Mouse (Mus musculus) cerebellum, adult 2 months (tissue): ENCODE measurements at regions not wholly inside any gene's neighbourhood (a gene's known extent, or its start where the extent isn't known, plus 50 kb on each side); places are given as distances from the start of the nearest gene placed in this dataset.
A peak's percentile ranks its signal among the peaks of the same experiment; 100 is the strongest.

ENCODE experiments used
- DNase-seq, 2 experiments: peaks; one replicate each; pipeline ENCODE4 v3.0.0; 2021
- H3K27ac ChIP-seq: fragments of 200-500 bp; 2 replicates; pipeline ENCODE4 v1.5.1; 2012; ENCODE audit warnings: low read length, control low read depth, inconsistent platforms; ENCODE audit not compliant: insufficient read depth
- H3K27me3 ChIP-seq: fragments of 200-500 bp; 2 replicates; pipeline ENCODE4 v1.6.1; 2012; ENCODE audit warnings: inconsistent platforms, mild to moderate bottlenecking, low read length, moderate library complexity; ENCODE audit not compliant: control insufficient read depth, insufficient read depth
- H3K4me1 ChIP-seq: fragments of 200-500 bp; 2 replicates; pipeline ENCODE4 v1.6.1; 2011; ENCODE audit warnings: low read length; ENCODE audit not compliant: control insufficient read depth, insufficient read depth
- H3K4me3 ChIP-seq: fragments of 200-500 bp; replicated peaks from 2 replicates; pipeline ENCODE3; 2011; ENCODE audit warnings: mild to moderate bottlenecking, low read depth, low read length, control low read depth; ENCODE audit not compliant: insufficient read depth
- CTCF ChIP-seq: fragments of 200-500 bp; IDR thresholded peaks from 2 replicates; pipeline ENCODE4 v1.5.1; 2011; ENCODE audit warnings: low read depth, mild to moderate bottlenecking, control low read depth, low read length, moderate library complexity, borderline replicate concordance; ENCODE audit not compliant: insufficient read depth
- POLR2A ChIP-seq: fragments of 200-500 bp; IDR thresholded peaks from 2 replicates; pipeline ENCODE4 v1.6.1; 2011; ENCODE audit warnings: low read length, control low read depth, borderline replicate concordance; ENCODE audit not compliant: insufficient read depth
- WGBS: fragments of 180-500 bp; shearing (Covaris S2); methylation state at CpG from one replicate; pipeline ENCODE4 v1.1.7; 2018; 5-methylcytosine and 5-hydroxymethylcytosine counted together

- WGBS: 8% methylated on average over 5 of the region's 5 CpGs
- no peaks in the 10 kb centered on the region for H3K4me1 ChIP-seq
- no peak overlapping the region for H3K27ac ChIP-seq
- no peak for TF ChIP-seq CTCF
- TF ChIP-seq POLR2A: no peak
- H3K27me3 ChIP-seq: no peaks in the 10 kb centered on the region
- no peak overlapping the region for H3K4me3 ChIP-seq
- peak in 1 of 2 experiments; percentile 31 for DNase-seq
Measured at GRCm38 (mm10) chr5:80898230-80898629, 121.7 kb upstream of the Adgrl3 start.

- H3K27ac ChIP-seq: no peak overlapping the region
- no peak overlapping the region for H3K4me3 ChIP-seq
- H3K27me3 ChIP-seq: no peaks in the 10 kb centered on the region
- DNase-seq: no peak
- 89% methylated on average over 6 of the region's 6 CpGs for WGBS
- no peaks in the 10 kb centered on the region for H3K4me1 ChIP-seq
- no peak for TF ChIP-seq CTCF
- no peak for TF ChIP-seq POLR2A
Measured at GRCm38 (mm10) chr5:80908771-80909170, 111.2 kb upstream of the Adgrl3 start.

DNA sequence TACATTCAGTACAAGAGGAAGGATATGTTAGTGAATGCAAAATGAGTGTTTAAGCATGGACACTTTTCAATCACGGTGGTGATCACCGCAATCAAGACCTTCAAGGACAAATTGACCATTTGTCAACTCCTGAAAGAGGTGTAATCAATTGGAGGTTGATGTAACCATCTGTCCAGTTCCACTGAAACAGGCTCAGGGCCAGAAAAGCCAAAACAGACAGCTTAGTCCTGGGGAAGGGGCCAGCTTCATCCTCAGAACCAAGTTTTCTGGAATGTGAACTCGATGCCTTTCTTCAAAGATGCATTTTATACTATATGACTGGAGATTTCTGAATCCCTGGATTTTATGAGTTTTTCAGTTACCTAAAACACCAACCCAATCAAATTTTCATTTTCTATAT lies 81.1 kb upstream of the Adgrl3 start:
- no peak for TF ChIP-seq CTCF
- no peak for TF ChIP-seq POLR2A
- Histone ChIP-seq H3K4me3 (no peak overlapping the region), H3K4me1 (no peaks in the 10 kb centered on the region), H3K27ac (no peak overlapping the region), H3K27me3 (no peaks in the 10 kb centered on the region)
- WGBS: 27% methylated on average over 3 of the region's 3 CpGs
- no peak for DNase-seq

GRCm38 (mm10) chr5:80951861-80952599 lies 67.9 kb upstream of the Adgrl3 start:
- Histone ChIP-seq H3K27ac (no peak overlapping the region), H3K4me1 (no peaks in the 10 kb centered on the region), H3K27me3 (no peaks in the 10 kb centered on the region), H3K4me3 (no peak overlapping the region)
- 81% methylated on average over 3 of the region's 3 CpGs for WGBS
- no peak for DNase-seq
- TF ChIP-seq POLR2A: no peak

DNA sequence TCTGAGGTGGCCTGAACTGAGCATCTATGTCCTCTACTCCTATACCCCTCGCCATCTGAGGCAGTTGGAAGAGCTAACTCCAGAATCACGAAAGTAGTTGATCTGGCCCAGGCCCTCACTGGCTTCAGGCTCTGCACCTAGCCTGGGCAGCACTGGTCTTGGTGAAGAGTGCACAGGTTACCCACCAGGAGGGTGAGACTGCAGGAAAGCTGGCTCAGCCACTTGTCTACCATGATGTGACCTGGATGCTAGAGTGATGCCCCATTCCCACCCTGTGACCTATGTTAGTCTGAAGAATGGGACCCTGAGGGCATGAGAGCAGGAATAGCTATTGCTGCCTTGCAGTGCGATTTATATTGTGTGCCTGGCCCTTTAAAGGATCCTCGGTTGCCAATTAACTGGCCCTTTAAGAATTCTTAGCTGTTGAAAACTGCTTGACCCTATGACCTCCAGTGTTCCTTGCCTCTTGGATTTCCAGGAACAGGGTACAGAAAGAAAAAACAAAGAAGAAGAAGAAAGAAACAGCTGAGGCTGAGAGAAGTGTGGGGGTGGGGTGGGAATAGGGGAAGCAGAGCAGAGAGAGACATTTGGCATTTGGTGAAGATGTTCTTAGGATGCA lies 67.2 kb upstream of the Adgrl3 start:
- no peaks in the 10 kb centered on the region for H3K27me3 ChIP-seq
- H3K4me3 ChIP-seq: no peak overlapping the region
- DNase-seq: no peak
- H3K4me1 ChIP-seq: no peaks in the 10 kb centered on the region
- no peak overlapping the region for H3K27ac ChIP-seq
- 52% methylated on average over 4 of the region's 4 CpGs for WGBS
- TF ChIP-seq CTCF: no peak
- TF ChIP-seq POLR2A: no peak
